Mouse (Mus musculus): ENCODE results near the gene Fam205c.
"Not testable (repeated sequence)": the region's sequence is repeated elsewhere in the genome, so short reads cannot be mapped to it uniquely, and the experiment has no call there.

Fam205c gene

GRCm38 (mm10) chr4:42877657-42878056 lies 3.6 kb upstream of the Fam205c start:
- no peak for DNase-seq (ENCODE audit: low read depth, low spot score)

GRCm38 (mm10) chr4:42876586-42877291 lies 2.7 kb upstream of the Fam205c start:
- DNase-seq (ENCODE audit: low read depth, low spot score): peak; percentile 42

GRCm38 (mm10) chr4:42872746-42873435 lies 1.1 kb downstream of the Fam205c start:
- no peak for DNase-seq (ENCODE audit: low read depth, low spot score)

- no peak for DNase-seq (ENCODE audit: low read depth, low spot score)
Measured at GRCm38 (mm10) chr4:42872151-42872550, 1.9 kb downstream of the Fam205c start.

- no peak for DNase-seq (ENCODE audit: low read depth, low spot score)
Measured at GRCm38 (mm10) chr4:42870748-42871147, 3.3 kb downstream of the Fam205c start.

- DNase-seq (ENCODE audit: low read depth, low spot score): no peak
Measured at GRCm38 (mm10) chr4:42868193-42868592, 5.8 kb downstream of the Fam205c start.

GRCm38 (mm10) chr4:42867390-42867789 lies 6.6 kb downstream of the Fam205c start:
- no peak for DNase-seq (ENCODE audit: low read depth, low spot score)

GRCm38 (mm10) chr4:42863487-42863886 lies 10.5 kb downstream of the Fam205c start:
- DNase-seq (ENCODE audit: low read depth, low spot score): not testable (repeated sequence)

GRCm38 (mm10) chr4:42860483-42860882 lies 13.6 kb downstream of the Fam205c start:
- not testable (repeated sequence) for DNase-seq (ENCODE audit: low read depth, low spot score)

- DNase-seq (ENCODE audit: low read depth, low spot score): not testable (repeated sequence)
Measured at GRCm38 (mm10) chr4:42856671-42857070, 17.4 kb downstream of the Fam205c start, which contains the start of gene Gm12394. Gm12394 (minus strand) TSS chr4:42856771.

- not testable (repeated sequence) for DNase-seq (ENCODE audit: low read depth, low spot score)
Measured at GRCm38 (mm10) chr4:42853788-42854187, 20.2 kb downstream of the Fam205c start, which contains the start of gene Fam205a1. Fam205a1 (minus strand) TSS chr4:42853888.

All from brain, embryonic 18.5 days (tissue).